Mouse (Mus musculus) CD8-positive naive resting alpha-beta T cell, adult 2 months (primary cell): ENCODE measurements around the gene Dctd.
"Not testable (repeated sequence)": the region's sequence is repeated elsewhere in the genome, so short reads cannot be mapped to it uniquely, and the experiment has no call there.

Experiments used
- DNase-seq, 2 experiments: peaks; one replicate each; pipeline ENCODE4 v3.0.0; 2022; ENCODE audit warnings: low read depth in 2 of 2, low spot score in 2 of 2

Dctd gene

DNA sequence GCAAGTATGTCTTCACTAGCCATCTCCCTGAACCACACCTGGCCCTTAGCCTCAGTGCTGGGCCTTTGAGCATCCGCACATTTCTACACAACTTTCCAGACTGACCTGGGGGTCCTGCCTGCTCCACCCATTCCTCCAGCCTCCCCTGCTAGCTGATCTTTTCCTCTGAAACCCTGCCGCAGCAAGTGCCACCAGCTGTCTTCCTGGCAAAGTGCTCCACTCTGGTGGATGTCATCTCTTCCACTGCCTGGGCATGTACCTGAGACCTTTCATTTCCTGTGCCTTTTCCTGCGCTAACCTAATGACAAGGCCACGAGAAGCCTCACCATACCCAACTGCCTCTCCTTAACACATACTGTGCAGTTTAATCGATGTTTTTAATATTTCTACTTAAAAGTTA is 46.9 kb downstream of the Dctd start:
- DNase-seq = no peak

- no peak for DNase-seq
These were observed 47.6 kb downstream of the Dctd start for GRCm38 (mm10) chr8:48146449-48146848.

- DNase-seq = no peak
These were observed 53.3 kb downstream of the Dctd start for GRCm38 (mm10) chr8:48152062-48152738.

GRCm38 (mm10) chr8:48153360-48154121 is 54.6 kb downstream of the Dctd start:
- no peak for DNase-seq

GRCm38 (mm10) chr8:48157718-48158117 is 58.8 kb downstream of the Dctd start:
- no peak for DNase-seq

- DNase-seq = no peak
These were observed 59.8 kb downstream of the Dctd start for GRCm38 (mm10) chr8:48158560-48159217.

- DNase-seq = no peak
These were observed 78.5 kb downstream of the Dctd start for GRCm38 (mm10) chr8:48177406-48177805.

- DNase-seq = no peak
These were observed 79.0 kb downstream of the Dctd start for GRCm38 (mm10) chr8:48177876-48178275.

GRCm38 (mm10) chr8:48178993-48179392 is 80.1 kb downstream of the Dctd start:
- no peak for DNase-seq

DNA sequence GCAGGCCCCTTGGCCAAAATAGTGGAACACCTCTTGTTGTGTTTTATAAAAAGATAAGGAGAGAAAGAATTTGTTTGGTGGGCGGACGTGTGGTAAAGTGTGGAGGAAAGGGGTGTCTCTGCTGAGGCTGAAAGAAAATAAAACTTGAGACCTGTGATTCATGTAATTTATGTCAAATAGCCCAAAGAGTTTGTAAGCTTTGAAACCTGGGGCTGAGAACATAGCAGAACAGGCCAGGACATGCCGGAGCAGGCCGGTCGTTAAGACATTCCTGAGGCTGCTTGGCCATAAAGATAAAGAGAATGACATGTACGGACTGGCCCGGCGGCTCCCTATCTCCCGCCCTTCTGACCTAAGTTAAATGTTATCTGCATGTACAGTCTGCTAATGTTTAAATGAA is 81.3 kb downstream of the Dctd start:
- DNase-seq = not testable (repeated sequence)

- no peak for DNase-seq
These were observed 82.1 kb downstream of the Dctd start for GRCm38 (mm10) chr8:48181000-48181399.

DNA sequence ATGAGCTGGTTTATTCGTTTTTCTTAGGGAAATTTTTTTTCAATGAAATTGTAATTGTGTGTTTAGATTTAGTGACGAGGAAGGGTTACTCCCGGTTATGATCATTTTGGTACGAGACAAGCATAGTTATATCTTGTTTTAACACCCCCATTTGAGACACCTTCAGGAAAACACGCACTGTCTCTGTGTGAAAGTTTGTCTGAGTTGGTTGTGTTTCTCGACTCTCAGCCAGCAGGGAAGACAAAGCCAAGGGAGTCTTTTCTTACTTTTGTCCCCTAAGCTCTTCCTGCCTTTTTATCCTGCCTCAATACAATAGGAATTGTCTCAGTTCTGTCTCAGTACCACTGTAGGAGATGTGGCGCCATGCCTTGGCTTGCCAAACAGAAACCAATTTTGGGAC is 84.9 kb downstream of the Dctd start:
- DNase-seq = no peak

DNA sequence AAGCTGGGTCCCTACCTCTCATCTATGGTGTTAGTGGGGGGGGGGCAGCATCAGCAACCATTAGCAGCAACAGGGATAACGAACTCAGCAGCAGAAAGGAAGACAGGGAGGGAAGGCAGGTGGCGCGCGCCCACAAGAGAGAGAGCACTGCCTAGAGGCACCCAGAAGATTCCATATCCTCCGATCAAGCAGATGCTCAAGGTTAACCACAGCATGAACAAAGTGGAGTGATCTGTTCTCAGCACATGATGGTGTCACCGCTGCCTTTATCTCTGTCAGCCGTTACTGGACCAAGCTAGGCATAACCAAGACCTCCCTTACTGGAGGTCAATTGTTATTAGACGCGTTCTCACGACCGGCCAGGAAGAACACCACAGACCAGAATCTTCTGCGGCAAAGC is 89.7 kb downstream of the Dctd start:
- no peak for DNase-seq

DNA sequence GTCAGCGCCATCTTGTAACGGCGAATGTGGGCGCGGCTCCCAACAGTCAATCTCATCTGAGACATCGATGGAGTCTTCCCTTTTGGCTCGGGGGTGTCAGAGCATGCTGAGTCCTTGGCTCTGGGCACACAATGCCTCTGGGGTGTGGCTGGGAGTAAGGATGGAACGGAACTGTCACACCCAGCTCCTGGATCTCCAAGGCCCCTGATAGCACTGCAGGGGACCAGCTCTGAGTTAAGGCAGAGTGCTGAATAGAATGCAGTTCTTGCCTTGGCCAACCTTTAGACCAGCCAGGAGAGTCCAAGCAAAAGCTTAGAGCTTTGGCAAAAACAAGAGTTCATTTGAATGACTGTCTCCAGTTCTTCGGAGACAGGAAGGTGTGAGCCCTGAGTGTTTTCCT is 97.1 kb downstream of the Dctd start:
- no peak for DNase-seq

GRCm38 (mm10) chr8:48199171-48199570 is 100.3 kb downstream of the Dctd start:
- no peak for DNase-seq

- no peak for DNase-seq
These were observed 103.7 kb downstream of the Dctd start for GRCm38 (mm10) chr8:48202632-48203031.
